Mouse (Mus musculus) thymus, postnatal 25 days (tissue): ENCODE measurements around the gene Exosc2.
A peak's percentile ranks its signal among the peaks of the same experiment; 100 is the strongest.
"Not testable (repeated sequence)": the region's sequence is repeated elsewhere in the genome, so short reads cannot be mapped to it uniquely, and the experiment has no call there.

Experiments used
- DNase-seq: peaks from one replicate; pipeline ENCODE4 v3.0.0; 2022

Exosc2 gene

GRCm38 (mm10) chr2:31678641-31679040 lies 8.1 kb downstream of the Exosc2 start:
- peak; percentile 50 for DNase-seq

DNA sequence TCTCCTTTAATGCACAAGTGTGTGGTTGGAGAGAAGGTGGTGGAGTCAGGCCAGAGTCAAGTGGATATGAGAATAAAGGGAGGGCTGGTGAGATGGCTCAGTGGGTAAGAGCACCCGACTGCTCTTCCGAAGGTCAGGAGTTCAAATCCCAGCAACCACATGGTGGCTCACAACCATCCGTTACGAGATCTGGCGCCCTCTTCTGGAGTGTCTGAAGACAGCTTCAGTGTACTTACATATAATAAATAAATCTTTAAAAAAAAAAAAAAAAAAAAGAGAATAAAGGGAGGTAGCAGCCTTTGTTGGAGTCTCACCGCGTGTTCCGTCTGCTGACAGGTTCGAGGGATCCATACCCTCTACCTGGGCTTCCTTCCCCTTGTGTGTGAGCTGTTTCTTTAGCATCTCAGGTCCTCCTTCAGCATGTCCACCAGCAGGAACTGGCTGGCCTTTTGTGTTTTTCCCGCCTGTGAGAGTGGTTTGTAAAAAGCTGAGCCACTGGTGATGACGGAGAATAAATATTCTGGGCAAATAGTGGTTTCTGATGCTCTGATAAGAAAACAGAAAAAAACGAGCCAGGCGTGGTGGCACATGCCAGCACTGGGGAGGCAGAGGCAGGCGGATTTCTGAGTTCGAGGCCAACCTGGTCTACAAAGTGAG lies 10.7 kb downstream of the Exosc2 start:
- not testable (repeated sequence) for DNase-seq

DNA sequence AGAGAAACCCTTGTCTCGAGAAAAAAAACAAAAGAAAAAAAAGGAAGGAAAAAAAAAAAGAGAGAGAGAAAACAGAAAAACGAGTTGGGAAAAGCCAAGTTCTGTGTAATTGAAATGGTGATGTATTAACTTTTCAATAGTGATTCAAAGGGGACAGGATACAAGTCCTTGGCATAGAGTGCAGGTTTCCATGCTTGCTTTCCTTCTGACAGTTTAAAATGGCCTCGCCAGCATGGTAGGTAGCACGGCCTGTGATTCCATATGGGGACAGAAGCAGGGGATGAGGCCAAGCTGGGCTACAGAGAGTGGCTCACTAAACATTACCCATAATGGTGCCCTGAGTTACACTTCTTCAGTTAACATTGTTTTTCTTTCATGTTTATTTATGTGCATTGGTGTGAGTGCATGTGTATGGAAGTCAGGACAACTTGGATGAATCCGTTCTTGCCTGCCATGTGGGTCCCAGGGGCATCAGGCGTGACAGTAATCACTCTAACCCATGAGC lies 11.3 kb downstream of the Exosc2 start:
- DNase-seq: no peak

DNA sequence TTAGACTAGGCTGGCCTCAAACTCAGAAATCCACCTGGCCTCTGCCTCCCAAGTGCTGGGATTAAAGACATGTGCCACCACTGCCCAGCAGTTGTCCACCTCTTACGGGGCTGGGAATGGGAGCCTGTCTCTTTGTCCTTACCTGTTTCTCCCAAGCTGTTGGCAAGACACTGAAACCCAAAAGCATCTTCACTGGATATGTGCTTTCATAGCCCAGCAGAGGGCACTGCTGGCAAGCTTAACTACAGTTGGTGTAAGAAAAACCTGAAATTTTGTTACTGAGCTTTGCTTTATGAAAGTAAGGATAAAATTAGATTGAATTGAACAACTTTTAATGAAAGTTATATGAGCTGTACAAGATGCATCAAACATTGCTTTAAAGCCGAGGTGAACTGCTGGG lies 13.2 kb downstream of the Exosc2 start:
- peak; percentile 61 for DNase-seq

- DNase-seq: peak; percentile 90
Observed at GRCm38 (mm10) chr2:31688074-31688925, 17.8 kb downstream of the Exosc2 start, which contains the start of gene Abl1. Abl1 (plus strand) TSS chr2:31688376.

DNA sequence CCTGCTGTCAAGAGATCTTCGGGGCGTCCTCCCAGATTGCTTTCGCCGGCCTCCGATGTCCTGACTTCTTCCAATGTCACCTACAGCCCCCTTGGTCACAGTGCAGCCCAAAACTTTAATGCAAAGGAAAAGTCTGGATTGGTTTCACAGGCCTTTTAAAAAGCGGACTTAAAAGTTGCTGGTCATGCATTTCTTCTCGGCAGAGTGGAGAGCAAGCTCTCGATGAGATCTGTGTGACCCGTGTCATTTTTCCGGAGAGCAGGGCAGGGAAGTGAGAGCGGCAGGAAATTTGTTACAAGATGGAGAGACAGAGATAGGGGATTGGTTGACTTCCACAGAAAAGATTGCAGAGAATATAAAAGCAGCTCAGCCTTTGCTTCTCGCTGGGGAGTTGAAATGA lies 18.5 kb downstream of the Exosc2 start:
- DNase-seq: no peak

DNA sequence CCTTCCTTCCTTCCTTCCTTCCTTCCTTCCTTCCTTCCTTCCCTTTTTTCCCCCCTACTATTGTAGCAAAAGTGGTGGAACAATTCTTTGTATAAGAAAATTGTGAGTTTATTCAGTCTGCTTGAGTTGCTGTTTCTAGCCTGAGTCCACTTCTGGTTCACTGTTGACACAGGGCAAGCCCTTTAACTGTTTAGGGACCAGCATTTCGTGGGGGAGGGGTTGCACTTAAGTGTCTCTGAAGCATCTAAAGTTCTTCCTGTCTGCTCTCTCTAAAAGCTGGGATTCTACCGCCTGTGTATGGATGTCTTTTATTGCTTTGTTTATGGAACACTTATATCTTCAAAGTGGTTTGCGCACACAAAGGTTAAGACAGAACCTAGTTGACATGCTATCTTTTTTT lies 19.5 kb downstream of the Exosc2 start:
- no peak for DNase-seq

GRCm38 (mm10) chr2:31698209-31698608 lies 27.7 kb downstream of the Exosc2 start:
- DNase-seq: no peak

DNA sequence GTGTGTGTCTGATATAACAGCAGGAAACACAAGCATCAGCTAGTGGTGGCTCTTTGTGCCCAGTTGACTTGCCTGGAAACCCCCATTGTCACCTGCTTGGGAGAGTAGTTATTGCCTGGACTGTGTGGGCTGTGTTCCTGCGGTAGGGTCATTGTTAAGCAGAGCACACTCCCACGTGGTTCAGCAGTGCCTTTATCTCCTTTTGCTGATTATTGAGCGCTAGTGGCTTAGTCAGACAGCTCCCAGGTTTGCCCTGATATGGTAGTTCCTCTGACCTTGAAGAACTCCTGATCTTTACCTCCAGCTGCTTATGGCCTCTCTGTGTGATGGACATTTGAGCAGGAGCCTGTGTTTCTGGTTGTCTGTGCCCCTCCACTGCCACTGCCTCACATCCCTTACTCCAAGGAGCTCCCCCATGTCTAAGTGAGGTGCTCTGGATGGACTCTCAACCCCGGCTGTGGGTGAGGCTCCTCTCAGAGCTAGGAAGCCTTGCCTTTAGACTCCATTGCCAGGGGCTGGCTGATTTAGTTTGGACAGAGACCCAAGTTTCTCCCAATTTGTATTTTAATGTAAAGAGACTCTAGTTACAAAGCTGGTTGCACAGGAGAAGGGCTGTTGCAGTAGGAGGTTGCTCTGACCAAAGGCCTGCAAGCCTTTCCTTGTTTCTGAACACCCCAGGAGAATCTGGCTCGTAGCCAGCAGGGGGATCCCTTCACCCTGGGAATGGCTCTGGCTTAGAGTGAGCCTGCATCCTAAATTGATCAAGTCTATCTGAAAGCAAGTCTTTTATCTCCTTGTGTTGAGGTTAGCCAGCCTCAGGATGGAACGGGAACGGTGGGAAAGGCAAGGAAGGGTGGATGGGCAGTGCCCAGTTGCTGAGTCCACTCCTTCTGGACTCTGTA lies 30.3 kb downstream of the Exosc2 start:
- no peak for DNase-seq

GRCm38 (mm10) chr2:31703226-31703625 lies 32.7 kb downstream of the Exosc2 start:
- DNase-seq: no peak

GRCm38 (mm10) chr2:31705914-31706313 lies 35.4 kb downstream of the Exosc2 start:
- DNase-seq: no peak

DNA sequence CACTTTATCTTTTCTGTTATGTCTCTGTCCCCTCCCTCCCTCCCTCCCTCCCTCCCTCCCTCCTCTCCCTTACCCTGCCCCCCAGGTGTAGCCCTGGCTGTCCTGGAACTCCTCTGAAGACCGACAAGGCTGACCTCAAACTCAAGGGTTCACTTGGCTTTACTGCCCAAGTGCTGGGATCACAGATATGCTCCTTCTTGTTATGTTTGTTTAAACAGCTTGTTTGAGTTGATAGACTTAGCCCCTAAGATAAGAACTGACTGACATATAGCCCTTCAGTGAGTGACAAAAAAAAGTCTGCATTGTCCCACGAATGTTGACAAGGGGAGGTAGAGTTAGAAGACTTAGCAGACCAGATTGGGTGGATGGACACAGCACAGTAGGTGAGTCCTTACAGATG lies 36.0 kb downstream of the Exosc2 start:
- DNase-seq: no peak

DNA sequence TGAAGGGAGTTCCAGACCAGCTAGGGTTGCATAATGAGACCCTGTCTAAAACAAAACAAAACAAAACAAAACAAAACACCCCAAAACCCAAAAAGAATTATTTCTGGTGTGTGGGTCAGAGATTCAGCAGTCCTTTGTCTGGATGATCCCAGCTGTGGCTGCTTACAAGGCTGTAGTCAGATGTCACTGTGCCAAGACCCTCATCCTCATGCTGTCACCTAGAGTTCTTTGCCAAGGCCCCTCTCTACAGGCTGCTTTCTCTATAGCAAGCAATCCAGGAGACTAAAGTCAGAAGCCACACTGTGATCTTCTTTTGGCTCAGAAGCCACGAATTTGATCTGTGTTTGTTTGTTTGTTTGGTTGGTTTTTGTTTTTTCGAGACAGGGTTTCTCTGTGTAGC lies 42.2 kb downstream of the Exosc2 start:
- DNase-seq: no peak

DNA sequence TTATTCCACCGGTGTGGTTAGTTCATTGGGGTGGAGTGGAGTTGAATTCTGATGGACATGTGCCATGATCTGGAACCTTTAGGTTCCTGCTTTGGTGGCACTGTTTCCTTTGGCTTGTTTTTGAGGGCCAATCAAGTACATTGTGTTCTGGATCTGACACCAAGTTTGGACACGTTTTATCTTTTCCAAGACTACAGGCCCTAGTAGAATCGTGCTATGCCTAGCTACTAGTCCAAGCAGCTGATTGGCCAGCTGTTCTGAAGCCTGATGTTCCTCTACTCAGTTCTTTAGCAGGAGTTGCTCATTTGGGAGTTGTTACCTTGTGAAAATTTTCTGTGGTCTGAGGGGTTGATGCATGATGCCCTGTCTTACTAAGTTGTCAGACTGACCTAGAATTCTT lies 43.3 kb downstream of the Exosc2 start:
- DNase-seq: no peak

GRCm38 (mm10) chr2:31714780-31715179 lies 44.3 kb downstream of the Exosc2 start:
- DNase-seq: no peak

DNA sequence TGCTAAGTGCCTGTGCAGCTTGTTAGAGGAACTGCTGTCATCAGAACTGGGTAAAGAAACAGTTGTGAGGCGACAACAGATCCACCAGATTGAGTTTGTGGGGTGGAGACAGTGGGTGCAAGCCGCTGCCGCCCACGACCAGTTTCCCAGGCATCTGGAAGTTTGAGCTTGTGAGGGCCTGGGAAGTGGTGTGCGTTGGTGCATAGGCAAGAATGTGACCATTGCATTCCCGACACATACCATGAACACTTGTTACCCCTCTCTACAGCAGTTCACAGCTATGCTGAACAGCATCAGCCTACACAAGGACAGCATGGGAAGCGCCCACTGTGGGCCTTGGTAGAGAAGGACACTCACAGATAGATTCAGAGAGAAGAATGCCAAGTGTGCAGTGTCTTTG lies 45.5 kb downstream of the Exosc2 start:
- DNase-seq: no peak

DNA sequence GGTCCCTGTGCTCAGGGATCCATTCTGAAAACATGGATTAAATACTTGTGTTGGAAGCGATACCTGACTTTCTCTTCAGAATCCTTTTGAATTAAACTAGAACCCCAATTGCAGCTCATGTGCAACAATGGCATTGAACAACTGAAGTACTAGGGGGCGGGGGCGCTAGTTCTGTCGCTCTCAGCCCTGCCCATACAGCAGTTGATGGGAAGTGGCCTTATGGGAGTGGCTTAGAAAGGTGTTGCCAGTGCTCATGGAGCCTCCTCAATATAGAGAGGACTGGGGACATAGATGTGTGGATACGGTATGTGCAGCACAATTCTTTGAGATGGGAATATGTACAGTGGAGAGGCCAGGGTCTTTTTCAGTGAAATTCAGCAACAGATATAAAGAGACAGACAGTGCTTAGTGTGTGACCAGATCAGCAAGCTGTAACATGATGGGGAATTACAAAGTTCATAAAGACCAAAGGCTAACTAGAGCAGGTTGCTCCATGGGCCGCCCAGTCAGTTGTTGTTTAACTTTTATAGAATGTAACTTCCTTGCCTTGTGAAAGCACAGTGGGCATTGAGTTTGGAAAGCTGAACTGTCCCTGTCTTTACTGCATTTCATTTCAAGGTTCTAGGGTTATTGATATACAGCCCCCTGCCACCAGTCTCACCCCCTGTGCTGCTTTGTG lies 48.8 kb downstream of the Exosc2 start:
- DNase-seq: no peak

- DNase-seq: no peak
Observed at GRCm38 (mm10) chr2:31719944-31720343, 49.4 kb downstream of the Exosc2 start.

GRCm38 (mm10) chr2:31720783-31721182 lies 50.3 kb downstream of the Exosc2 start:
- peak; percentile 15 for DNase-seq

DNA sequence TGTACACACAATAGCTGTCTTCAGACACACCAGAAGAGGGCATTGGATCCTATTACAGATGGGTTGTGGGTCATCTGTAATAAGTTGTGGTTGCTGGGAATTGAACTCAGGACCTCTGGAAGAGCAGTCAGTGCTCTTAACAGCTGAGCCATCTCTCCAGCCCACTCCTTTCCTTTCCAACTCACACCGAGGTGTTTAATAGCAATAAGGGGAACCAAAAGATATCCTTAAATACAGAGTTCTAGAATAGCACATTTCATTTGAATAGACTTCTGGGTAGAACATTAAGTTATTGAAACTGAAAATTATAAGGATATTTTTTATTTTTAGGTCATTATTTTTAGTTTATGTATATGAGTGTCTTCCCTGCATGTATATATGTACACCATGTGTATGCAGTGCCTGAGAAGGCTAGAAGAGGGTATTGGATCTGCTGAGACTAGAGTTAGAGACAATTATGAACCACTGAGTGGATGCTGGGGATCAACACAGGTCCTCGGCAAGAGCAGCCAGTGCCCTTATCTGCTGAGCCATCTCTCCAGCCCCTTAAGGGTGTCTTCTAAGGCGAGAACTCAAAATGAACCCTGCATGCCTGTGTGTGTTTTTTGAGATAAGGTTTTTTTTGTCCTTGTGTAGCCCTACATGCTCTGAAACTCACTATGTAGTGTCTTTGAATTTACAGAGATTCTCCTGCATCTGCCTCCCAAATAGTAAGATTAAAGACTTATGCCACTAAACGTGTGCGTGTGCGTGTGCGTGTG lies 54.4 kb downstream of the Exosc2 start:
- DNase-seq: no peak

DNA sequence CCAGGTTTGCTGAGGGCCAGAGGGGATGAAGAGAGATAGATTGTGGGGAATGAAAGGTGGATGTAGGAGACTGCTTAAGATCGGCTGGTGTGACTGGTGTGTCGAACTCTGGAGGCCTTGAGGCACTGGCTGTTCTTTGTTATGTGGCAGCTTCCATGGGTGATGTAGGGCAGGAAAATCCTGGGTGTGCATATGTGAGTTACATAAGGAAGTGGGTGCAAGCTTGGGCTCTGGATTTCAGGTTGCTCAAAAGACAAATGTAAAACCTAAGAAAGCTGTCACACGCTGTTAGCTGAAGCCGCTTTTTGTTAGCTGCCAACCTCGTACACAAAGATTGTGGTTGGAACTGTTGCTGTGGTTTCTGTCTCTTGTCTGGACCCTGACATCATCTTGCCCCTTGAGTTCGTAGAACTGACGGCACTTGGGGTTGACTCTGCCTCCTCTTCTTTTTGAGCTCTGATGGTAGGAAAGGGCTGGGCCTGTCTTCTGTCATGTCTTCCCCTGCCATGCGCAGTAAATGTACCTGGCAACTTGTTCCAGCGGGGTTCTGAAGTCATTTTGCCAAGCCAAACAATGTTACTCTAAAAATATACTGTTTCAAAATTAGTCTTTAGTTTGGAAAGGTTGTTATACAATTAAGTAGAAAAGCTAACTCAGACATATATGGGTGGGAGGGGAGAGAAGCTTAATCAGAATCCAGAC lies 57.2 kb downstream of the Exosc2 start:
- DNase-seq: no peak
